Mouse (Mus musculus) layer of hippocampus, adult 9-11 months (tissue): Measurements from ENCODE around the gene Gmfb.
A peak's percentile ranks its signal among the peaks of the same experiment; 100 is the strongest.

Experiments used
- DNase-seq: peaks from one replicate; pipeline ENCODE4 v3.0.0; 2022

Gmfb gene

DNA sequence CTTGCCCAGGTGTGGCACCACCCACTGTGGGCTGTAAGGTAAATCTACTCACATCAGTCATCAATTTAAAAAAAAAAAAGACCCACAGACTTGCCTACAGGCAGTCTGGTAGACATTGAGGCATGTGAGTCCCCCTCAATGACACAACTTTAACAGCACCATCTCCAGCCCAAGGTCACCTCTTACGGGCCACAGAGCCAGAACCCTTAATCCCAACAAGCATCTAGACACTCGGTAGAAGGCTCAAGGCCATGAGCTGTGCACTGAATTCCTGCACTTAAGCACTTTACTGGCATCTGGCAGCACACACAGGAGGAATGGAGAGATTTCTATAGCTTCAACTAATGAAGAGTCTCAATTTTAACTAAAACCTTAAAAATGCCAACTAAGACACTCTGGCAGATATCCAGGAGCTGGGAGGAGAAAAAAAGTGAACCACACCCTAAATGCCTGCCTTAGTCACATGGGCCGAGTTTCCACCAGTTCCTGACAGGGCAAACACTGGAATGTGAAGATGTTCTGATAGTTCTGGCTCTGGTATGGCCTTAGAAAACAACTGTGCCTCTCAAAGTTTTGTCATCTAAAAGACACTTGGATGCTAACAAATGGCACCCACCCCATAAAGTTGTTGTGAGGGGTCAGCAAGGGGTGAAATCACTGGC, 21.2 kb downstream of the Gmfb start:
- DNase-seq = no peak

DNA sequence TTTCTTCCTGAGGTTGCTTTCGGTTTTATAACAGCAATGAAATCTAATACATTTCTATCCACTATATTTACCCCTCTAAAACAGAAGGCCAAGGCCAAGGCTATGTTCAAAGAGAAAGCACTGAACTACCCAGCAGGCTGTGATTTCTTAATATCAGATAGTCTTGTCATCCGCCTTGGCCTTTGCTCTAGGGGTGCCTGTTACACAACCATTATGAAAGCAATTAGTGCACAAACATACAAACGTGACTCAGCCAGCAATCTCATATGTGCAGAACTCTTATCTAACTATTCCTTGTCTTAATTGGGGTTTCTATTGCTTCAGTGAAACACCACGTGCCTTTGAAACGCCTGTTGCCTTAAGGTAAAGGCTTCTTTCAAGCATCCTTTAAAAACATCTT, 27.9 kb downstream of the Gmfb start:
- no peak for DNase-seq

DNA sequence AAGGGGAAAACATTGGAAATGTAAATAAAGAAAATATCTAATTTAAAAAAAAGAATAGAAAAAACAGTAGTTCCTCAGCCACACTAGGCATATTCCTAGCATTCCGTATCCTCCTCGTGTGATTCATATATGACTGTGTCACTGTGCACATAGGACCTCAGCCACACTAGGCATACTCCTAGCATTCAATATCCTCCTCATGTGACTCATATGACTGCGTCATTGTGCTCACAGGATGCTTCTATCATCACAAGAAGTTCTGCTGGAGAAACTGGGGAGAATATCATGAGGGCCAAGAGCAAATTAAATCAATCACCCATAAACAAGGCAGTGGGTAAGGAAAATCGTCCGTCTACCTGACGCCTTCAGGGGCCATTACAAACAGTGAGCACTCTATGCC, 31.3 kb downstream of the Gmfb start:
- no peak for DNase-seq

DNA sequence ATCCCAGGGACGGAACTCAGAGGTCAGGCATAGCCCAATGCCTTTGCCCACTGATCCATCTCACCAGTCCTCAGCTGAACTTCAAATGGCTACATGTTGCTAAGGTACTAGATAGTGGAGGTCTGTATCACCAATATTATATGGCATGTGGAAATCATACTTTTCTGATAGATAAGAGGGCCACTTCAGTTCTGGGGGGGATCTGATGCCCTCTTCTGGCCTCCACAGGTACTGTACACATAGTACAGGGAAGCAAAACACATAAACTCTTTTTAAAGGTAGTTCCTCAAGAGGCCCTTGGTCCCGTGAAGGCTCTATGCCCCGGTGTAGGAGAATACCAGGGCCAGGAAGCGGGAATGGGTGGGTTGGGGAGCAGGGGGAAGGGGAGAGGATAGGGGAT, 31.7 kb downstream of the Gmfb start:
- DNase-seq = no peak

DNA sequence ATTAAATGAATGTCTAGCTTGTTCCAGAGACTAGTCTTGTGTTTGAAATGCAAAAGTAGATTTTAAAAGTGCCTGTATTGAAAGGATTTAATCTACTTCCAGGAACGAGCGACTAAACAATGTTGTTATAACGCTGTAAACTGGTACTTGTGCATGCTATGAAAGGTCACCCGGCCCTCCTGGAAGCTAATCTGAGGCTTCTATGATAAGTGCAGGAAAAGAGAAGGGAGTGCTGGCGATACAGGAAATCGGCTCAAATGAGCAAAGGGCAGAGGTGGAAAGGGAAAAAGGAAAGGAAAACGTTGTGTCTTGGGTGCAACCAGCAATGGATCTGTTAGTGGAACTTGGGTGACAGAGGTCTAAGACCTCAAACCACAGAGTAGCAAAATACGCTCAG, 33.5 kb downstream of the Gmfb start:
- no peak for DNase-seq

DNA sequence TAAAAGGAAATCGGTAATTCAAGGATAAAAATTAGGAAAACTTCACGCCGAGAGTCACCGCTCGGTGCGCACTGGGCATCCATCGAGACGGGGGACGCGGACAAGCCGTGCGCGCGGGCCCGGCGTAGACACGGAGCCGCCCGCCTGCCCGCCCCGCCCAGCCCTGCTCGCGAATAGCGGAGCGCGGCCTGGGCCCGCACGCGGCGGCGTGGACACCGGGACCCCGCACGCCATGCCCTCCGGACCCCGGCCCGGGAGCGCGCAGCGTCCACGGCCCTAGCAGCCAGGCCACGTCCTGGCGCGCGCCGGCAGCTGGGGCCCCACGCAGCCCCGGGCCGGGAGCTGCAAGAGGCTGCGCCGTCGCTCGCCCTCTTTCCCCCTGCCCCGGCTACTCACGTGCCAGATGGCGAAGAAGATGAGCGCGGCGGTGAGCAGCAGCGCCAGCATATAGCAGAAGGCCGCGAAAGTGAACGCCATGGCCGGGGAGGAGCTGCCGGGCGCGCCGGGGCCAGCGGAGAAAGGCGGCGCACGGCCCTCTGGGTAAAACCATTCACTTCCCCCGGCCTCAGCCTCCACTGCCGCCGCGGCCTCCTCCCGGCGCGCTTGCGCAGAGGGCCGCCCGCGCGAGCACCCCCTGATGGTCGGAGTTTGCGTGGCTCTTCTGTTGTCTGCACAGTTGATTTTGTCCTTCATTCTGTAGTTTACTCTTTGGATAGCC, 34.1 kb downstream of the Gmfb start, which contains the start of gene Cnih1:
Gene Cnih1, minus strand, starts transcription at position 625 of the 718 bp plus-strand sequence.
- DNase-seq = peak; percentile 86

DNA sequence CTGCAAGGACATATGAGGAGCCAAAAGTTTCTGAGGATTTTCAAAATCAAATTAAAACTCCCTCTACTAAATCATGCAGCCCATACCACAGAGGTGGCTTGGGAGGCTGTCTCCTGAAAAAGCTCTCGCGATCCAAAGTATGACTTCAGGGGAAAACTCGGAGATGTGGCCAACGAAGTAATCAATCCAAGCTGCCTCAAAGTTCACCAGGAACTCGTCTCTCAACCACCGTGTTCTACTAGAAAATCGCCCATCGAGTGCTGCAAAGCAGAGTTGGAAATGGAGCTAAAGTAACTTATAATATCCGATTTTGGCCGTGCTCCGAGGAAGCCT, 34.6 kb downstream of the Gmfb start:
- DNase-seq = no peak

DNA sequence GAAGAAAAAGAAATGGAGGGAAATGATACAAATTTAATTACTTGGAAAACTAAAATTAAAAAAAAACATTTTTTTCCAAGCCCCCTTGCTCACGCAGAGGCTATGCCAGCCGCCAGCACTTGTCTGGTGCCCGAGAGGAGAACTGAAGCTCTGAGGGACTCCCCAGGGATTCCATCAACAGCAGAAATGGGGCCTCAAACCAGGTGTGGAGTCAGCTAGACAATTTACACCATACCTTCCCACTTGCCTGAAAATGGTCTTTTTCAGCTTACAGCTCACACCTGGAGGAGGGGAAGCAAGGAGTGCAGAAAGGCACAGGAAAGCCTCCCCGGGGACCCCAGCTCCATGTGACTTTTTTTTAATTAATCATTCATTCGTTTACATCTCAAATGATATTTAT, 36.8 kb downstream of the Gmfb start:
- no peak for DNase-seq

DNA sequence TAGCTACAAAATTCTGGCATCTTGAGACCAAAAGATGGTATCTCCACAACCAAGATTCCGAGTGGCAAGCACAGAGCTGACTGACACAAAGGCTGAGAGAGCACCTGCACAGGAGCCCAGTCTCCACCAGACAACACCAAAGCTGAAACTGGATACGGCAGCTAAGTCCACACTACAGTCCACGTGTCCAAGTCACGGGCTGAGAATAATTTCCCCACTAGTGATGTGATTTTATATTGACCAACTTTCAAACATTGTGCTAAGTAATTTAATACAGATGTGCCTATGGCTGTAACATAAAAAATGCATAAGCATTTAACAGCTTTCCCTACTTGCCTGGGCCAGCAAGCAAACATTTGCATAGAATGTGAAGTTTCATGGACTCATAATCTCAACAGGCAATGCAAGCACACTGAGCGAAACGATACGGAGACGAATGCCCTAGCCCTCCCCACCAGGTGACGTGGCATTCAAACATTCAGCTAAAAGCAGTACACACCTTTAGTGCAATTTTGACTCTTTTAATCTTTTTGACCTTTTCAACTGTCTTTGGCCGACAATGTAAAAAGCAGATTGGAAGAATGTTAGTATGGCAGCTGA, 38.6 kb downstream of the Gmfb start:
- no peak for DNase-seq

DNA sequence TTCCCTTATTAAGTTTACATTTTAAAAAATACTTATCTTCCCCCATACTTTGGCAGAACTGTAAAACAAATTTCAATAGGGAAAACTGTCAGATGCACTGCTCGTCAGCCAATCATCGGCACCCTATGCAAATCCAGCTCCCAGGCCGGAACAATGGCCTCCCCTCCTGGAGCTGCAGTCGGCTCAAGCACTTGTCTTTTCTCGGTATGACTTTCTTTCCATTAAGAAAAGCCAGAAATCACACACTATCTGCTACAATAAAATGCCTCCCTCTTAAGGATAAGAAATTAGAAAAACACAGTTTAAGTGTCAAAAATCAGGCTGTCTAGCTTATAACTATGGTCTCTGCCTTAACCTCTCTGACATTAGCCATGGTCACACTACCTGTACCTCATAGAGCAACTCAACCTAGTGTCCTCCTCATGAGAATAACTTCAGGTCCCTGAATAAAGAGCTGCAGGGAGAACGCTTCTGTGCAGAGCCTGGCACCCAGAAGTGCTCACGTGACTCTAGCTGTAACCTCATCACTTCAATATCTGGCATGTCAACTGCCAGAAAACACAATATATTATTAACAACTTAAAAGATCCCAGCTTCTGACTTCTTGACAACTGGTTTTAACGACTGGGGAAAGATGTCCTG, 39.7 kb downstream of the Gmfb start:
- DNase-seq = no peak

DNA sequence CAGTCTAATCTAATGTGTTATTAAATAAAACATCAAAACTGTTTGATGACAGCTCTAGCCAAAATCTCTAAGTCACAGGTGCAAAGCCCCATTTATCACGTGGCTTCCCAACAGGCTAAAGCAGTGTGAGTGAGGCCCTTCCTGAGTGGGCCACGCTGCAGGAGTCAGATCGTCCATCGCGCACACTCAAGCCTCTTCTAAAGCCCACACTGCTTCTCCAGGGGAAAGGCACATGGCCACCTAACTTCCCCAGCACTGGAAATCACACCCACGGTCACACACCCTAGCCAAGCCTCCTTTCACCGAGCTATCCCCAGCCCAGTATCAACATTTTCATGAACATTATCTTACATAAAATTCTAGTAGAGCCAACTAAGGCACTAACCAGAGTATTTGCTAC, 41.0 kb downstream of the Gmfb start:
- DNase-seq = no peak

DNA sequence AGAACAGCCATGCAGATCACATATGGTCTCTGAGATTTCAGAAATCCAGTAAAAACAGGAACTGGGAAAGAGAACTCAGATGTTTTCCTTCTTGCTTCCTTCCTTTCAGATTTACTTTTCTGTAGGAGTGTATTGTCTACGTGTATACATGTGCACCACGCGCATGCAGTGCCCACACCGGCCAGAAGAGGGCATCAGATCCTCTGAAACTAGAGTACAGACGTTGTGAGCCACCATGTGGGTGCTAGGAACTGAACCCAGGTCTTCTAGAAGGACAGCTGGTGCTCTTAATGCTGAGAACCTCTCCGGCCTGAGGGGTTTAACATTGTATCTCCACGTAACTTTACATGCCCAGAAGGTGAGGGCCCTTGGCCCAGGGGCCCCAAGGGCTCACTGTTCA, 42.8 kb downstream of the Gmfb start:
- DNase-seq = no peak

DNA sequence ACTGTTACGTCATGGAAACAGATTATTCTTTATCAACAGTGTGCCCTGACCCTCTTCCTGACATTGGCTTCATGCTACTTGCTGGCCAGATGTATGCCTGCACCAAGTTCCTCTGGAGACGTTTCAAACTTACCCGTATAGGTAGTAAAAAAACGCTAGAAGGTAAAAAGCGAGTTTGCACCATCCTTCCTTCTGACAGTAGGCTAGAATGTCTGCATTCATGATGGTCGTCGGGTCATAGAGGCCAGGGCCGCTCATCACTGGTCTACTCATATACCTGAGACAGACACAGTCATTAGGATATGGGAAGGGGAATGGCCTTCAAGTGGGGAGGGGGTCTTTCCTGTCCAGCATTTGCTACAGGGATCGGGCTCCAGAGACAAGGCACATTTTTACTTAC, 43.3 kb downstream of the Gmfb start:
- DNase-seq = no peak

DNA sequence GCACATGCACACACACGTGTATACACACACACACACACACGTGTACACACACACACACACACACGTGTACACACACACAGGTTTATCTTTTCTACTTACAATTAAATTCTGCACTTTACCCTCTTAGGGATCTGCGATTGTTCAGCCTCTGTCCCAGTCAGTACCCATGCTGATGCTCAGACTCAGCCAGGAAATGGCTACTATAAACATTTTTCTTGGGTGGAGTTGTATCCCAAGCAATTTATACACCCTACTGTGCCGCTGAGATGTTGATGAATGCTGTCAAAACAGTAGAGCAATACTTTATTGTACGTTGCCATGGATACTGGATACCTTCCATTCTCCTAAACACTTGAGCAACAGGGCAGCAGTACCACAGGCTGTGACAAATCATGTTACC, 52.0 kb downstream of the Gmfb start:
- DNase-seq = no peak

DNA sequence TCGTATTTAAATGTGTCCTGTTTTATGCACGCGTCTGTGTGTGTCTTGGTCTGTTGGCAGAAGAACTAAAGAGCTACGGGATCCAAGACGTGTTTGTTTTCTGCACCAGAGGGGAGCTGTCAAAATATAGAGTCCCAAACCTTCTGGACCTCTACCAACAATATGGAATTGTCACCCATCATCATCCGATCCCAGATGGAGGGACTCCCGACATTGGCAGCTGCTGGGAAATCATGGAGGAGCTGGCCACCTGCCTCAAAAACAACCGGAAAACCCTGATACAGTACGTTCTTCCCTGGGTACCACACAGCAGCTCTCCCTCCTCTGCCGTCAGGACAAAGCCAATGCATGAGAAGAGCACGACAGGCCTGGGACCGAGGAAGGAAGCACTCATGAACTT, 54.9 kb downstream of the Gmfb start:
- DNase-seq = peak; percentile 66

DNA sequence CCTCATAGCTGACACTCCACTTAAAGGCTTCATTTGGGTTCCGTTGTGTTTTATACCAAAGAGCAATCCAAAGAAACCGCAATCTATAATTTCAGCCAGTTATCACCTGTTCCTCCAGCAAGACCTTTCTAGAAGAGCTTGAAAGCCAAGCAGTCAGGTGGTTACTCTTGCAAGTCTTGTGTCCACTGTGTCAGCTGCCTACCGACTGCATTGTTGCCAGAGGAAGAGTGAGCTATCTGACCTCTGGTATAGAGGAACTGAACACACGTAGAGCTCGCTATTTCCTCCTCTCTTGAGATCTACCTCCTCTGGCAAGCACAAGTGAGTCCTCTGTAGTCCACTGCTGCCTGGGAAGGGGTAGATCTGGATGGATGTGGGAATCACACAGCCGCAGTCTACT, 60.9 kb downstream of the Gmfb start:
- DNase-seq = no peak

DNA sequence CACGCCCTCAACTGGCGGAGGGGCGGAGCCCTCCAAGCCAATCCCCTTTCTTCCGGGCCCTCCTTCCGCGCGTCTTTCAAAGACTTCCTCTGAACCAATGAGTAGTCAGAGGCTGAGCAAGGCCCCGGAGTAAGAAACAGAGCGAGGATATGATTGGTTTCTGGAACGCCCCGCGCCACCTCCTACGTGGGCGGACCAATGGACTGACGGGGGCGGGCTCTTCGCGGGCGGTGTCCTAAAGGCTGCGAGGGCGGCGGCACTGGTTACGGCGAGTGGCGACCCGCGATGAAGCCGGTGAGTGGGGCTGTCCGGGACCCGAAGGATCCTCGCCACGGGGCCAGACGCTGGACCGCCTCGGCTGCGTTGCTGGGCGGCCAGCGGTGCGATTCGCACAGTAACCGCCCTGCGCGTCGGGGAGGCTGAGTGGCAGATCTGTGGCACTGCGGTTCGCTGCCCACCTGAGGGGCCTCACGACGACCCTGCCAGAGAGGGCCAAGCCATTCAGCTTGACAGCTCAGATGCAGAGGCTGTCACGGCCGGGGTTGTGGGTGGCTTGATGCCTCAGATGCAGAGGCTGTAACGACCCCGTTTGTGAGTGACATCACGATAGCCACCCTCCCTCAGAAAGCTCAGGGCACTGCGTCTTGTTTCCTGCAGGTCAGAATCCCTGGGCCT, 61.5 kb downstream of the Gmfb start, which contains the start of gene Cdkn3:
Gene Cdkn3, plus strand, starts transcription at position 187 of the 675 bp plus-strand sequence.
- DNase-seq = peak; percentile 93

DNA sequence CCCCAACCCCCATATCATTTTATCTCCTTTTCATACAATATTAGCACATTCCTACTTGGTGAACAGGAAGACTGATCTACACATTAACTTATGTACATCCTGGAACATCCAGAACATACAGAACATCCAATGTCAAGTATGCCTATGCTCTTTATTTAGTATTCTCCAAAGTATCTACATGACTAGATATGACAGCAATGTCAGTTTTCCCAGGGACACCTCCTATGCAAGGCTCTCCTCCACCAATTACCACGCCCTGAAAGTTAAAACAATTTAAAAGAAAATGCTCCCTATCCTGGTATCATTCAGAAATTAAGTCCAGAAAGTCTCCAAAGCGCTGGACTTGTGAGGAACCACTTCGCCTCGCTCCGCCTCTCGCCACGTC, 62.1 kb downstream of the Gmfb start:
- no peak for DNase-seq
